Mouse (Mus musculus) hindbrain, embryonic 14.5 days (tissue): Measurements from ENCODE around the gene Birc3. TPM values are rescaled to one million over a fixed set of nuclear protein-coding genes. Genes with fewer than 3 reads are reported as not detected.
"Not testable (repeated sequence)": the region's sequence is repeated elsewhere in the genome, so short reads cannot be mapped to it uniquely, and the experiment has no call there.

ENCODE experiments used
- ATAC-seq: fragments of 200-750 bp; cut with Nextera tagmentation; 2 replicates; pipeline ENCODE4 v1.8.0; 2017; ENCODE audit warnings: moderate number of reproducible peaks, mild to moderate bottlenecking, moderate TSS enrichment, moderate library complexity; ENCODE audit not compliant: low FRiP score
- DNase-seq: peaks from one replicate; pipeline ENCODE4 v3.0.0-alpha.2; 2015; ENCODE audit warnings: low spot score
- H3K27ac ChIP-seq: fragments of 300-500 bp; sonication (generic); 2 replicates; pipeline ENCODE4 v1.5.1; 2014; ENCODE audit warnings: mild to moderate bottlenecking, moderate library complexity
- H3K27me3 ChIP-seq: fragments of 300-500 bp; sonication (generic); 2 replicates; pipeline ENCODE4 v1.6.1; 2014; ENCODE audit warnings: mild to moderate bottlenecking, low read length, mixed read lengths; ENCODE audit not compliant: control insufficient read depth, insufficient read depth
- H3K36me3 ChIP-seq: fragments of 300-500 bp; sonication (generic); replicated peaks from 2 replicates; pipeline ENCODE4 v1.6.1; 2014; ENCODE audit not compliant: control insufficient read depth, insufficient read depth
- H3K4me1 ChIP-seq: fragments of 300-500 bp; sonication (generic); replicated peaks from 2 replicates; pipeline ENCODE4 v1.6.1; 2014; ENCODE audit warnings: antibody characterized with exemption, low read length, mixed read lengths; ENCODE audit not compliant: control insufficient read depth, insufficient read depth
- H3K4me2 ChIP-seq: fragments of 300-500 bp; sonication (generic); replicated peaks from 2 replicates; pipeline ENCODE4 v1.6.1; 2014; ENCODE audit warnings: mild to moderate bottlenecking, moderate library complexity
- H3K4me3 ChIP-seq: fragments of 300-500 bp; sonication (generic); replicated peaks from 2 replicates; pipeline ENCODE4 v1.5.1; 2014; ENCODE audit warnings: mild to moderate bottlenecking, low read length
- H3K9ac ChIP-seq: fragments of 300-500 bp; sonication (generic); 2 replicates; pipeline ENCODE4 v1.6.1; 2014
- H3K9me3 ChIP-seq: fragments of 300-500 bp; sonication (generic); 2 replicates; pipeline ENCODE4 v1.6.1; 2016; ENCODE audit warnings: low read length; ENCODE audit not compliant: control insufficient read depth
- WGBS: fragments of 180-500 bp; shearing (Covaris S2); extraction: QIAGEN DNeasy Blood & Tissue Kit; methylation state at CpG from one replicate; pipeline ENCODE4 v1.1.7; 2014; 5-methylcytosine and 5-hydroxymethylcytosine counted together
- polyA plus RNA-seq: library from polyadenylated mRNA; unstranded; fragments of >200 nt; fragmentation: Nextera tagmentation; extraction: Ambion mirVana; gene quantifications from 2 replicates; pipeline ENCODE4 v1.2.1, GENCODE M21; 2014

The Birc3 gene
- polyA plus RNA-seq, 1 experiment from 2014 or later, result 1.7 TPM

- no peaks in the 10 kb centered on the region for H3K4me1 ChIP-seq
- no peak overlapping the region for H3K4me3 ChIP-seq
- H3K27ac ChIP-seq, result no peak overlapping the region
- no peak for DNase-seq
- H3K9ac ChIP-seq, result no peak overlapping the region
- no peak for ATAC-seq
- H3K27me3 ChIP-seq, result no peaks in the 10 kb centered on the region
- no peaks in the 10 kb centered on the region for H3K36me3 ChIP-seq
- H3K4me2 ChIP-seq, result no peak overlapping the region
- H3K9me3 ChIP-seq, result no peaks in the 10 kb centered on the region
- WGBS, result 95% methylated on average over 8 of the region's 8 CpGs
Observed at GRCm38 (mm10) chr9:7900965-7901364, 28.0 kb upstream of the Birc3 start.

GRCm38 (mm10) chr9:7897502-7897901 lies 24.5 kb upstream of the Birc3 start:
- no peaks in the 10 kb centered on the region for H3K36me3 ChIP-seq
- H3K9ac ChIP-seq, result no peak overlapping the region
- peak; percentile 78 for DNase-seq
- no peak overlapping the region for H3K4me3 ChIP-seq
- H3K27ac ChIP-seq, result no peak overlapping the region
- WGBS, result 3% methylated on average over 3 of the region's 3 CpGs
- H3K4me1 ChIP-seq, result no peaks in the 10 kb centered on the region
- no peak overlapping the region for H3K4me2 ChIP-seq
- ATAC-seq, result peak; percentile 80; the same call in 1 of the 2 replicates
- no peaks in the 10 kb centered on the region for H3K27me3 ChIP-seq
- no peaks in the 10 kb centered on the region for H3K9me3 ChIP-seq

- not testable (repeated sequence) for H3K36me3 ChIP-seq, H3K9ac ChIP-seq, H3K4me1 ChIP-seq, H3K4me2 ChIP-seq, DNase-seq, H3K9me3 ChIP-seq, ATAC-seq, H3K27ac ChIP-seq, H3K4me3 ChIP-seq, H3K27me3 ChIP-seq
- WGBS, result 100% methylated on average over 1 of the region's 1 CpGs
Observed at GRCm38 (mm10) chr9:7891796-7892195, 18.8 kb upstream of the Birc3 start.

- Histone ChIP-seq H3K36me3 (no peaks in the 10 kb centered on the region), H3K9me3 (no peaks in the 10 kb centered on the region), H3K4me3 (no peak overlapping the region), H3K9ac (no peak overlapping the region), H3K4me1 (no peaks in the 10 kb centered on the region), H3K4me2 (no peak overlapping the region), H3K27ac (no peak overlapping the region), H3K27me3 (no peaks in the 10 kb centered on the region)
- DNase-seq (no peak), ATAC-seq (no peak)
- WGBS, result 74% methylated on average over 1 of the region's 1 CpGs
Observed at GRCm38 (mm10) chr9:7891177-7891576, 18.2 kb upstream of the Birc3 start.

- H3K4me2 ChIP-seq, result no peak overlapping the region
- H3K4me3 ChIP-seq, result no peak overlapping the region
- ATAC-seq (no peak), DNase-seq (no peak)
- no peak overlapping the region for H3K27ac ChIP-seq
- H3K36me3 ChIP-seq, result no peaks in the 10 kb centered on the region
- H3K4me1 ChIP-seq, result no peaks in the 10 kb centered on the region
- no peak overlapping the region for H3K9ac ChIP-seq
- WGBS, result 97% methylated on average over 3 of the region's 3 CpGs
- no peaks in the 10 kb centered on the region for H3K27me3 ChIP-seq
- H3K9me3 ChIP-seq, result no peaks in the 10 kb centered on the region
Observed at GRCm38 (mm10) chr9:7884346-7884745, 11.4 kb upstream of the Birc3 start.

- no peak overlapping the region for H3K4me2 ChIP-seq
- H3K27me3 ChIP-seq, result no peaks in the 10 kb centered on the region
- DNase-seq (no peak), ATAC-seq (no peak)
- no peak overlapping the region for H3K9ac ChIP-seq
- H3K4me1 ChIP-seq, result no peaks in the 10 kb centered on the region
- H3K4me3 ChIP-seq, result no peak overlapping the region
- H3K36me3 ChIP-seq, result no peaks in the 10 kb centered on the region
- no peaks in the 10 kb centered on the region for H3K9me3 ChIP-seq
- WGBS, result 95% methylated on average over 1 of the region's 1 CpGs
- no peak overlapping the region for H3K27ac ChIP-seq
Observed at GRCm38 (mm10) chr9:7882304-7882865, 9.4 kb upstream of the Birc3 start.

GRCm38 (mm10) chr9:7873511-7874211 lies 675 bp upstream of the Birc3 start:
- Histone ChIP-seq H3K4me1 (no peaks in the 10 kb centered on the region), H3K27me3 (no peaks in the 10 kb centered on the region), H3K9ac (no peak overlapping the region), H3K27ac (no peak overlapping the region), H3K4me2 (no peak overlapping the region), H3K4me3 (no peak overlapping the region), H3K9me3 (no peaks in the 10 kb centered on the region), H3K36me3 (no peaks in the 10 kb centered on the region)
- ATAC-seq (no peak), DNase-seq (no peak)
- WGBS, result 93% methylated on average over 8 of the region's 8 CpGs

GRCm38 (mm10) chr9:7872044-7872774 lies 777 bp downstream of the Birc3 start:
- DNase-seq (no peak), ATAC-seq (0 out of 2 replicates have a peak, but pooled peaks have one; percentile 26)
- Histone ChIP-seq H3K9me3 (no peaks in the 10 kb centered on the region), H3K9ac (peak overlapping the region; percentile 61), H3K4me2 (peak overlapping the region; percentile 91), H3K4me1 (no peaks in the 10 kb centered on the region), H3K36me3 (no peaks in the 10 kb centered on the region), H3K27me3 (no peaks in the 10 kb centered on the region), H3K27ac (no peak overlapping the region), H3K4me3 (peak overlapping the region; percentile 41)
- 17% methylated on average over 23 of the region's 23 CpGs for WGBS

- no peak for ATAC-seq
- no peaks in the 10 kb centered on the region for H3K36me3 ChIP-seq
- H3K27ac ChIP-seq, result no peak overlapping the region
Observed at GRCm38 (mm10) chr9:7871316-7872043, 1.5 kb downstream of the Birc3 start.

More at GRCm38 (mm10) chr9:7871316-7872043, 1.5 kb downstream of the Birc3 start:
- Histone ChIP-seq H3K4me2 (no peak overlapping the region), H3K4me3 (no peak overlapping the region), H3K4me1 (no peaks in the 10 kb centered on the region), H3K9ac (no peak overlapping the region), H3K9me3 (no peaks in the 10 kb centered on the region), H3K27me3 (no peaks in the 10 kb centered on the region)
- DNase-seq, result no peak
- WGBS, result 72% methylated on average over 4 of the region's 4 CpGs
